Mouse (Mus musculus): ENCODE data around the gene Olfr569.

- no peak for TF ChIP-seq CTCF (IDR thresholded peaks at IDR 0.05; ENCODE audit: extremely low read depth, insufficient read depth, low read length)
- TF ChIP-seq POLR2A (IDR thresholded peaks at IDR 0.05; ENCODE audit: extremely low read depth, insufficient read depth, low read length): no peak
Measured at GRCm38 (mm10) chr7:102917032-102917875, 26.6 kb upstream of the Olfr569 start, which contains the start of gene Olfr571.
